Mouse (Mus musculus) retina, adult 2 months (tissue): ENCODE measurements around the gene Olfr30.
"Not testable (repeated sequence)": the region's sequence is repeated elsewhere in the genome, so short reads cannot be mapped to it uniquely, and the experiment has no call there.

Experiments used
- DNase-seq: peaks from one replicate; pipeline ENCODE4 v3.0.0-alpha.2; 2012; ENCODE audit warnings: low read depth, low spot score

Olfr30 gene

DNA sequence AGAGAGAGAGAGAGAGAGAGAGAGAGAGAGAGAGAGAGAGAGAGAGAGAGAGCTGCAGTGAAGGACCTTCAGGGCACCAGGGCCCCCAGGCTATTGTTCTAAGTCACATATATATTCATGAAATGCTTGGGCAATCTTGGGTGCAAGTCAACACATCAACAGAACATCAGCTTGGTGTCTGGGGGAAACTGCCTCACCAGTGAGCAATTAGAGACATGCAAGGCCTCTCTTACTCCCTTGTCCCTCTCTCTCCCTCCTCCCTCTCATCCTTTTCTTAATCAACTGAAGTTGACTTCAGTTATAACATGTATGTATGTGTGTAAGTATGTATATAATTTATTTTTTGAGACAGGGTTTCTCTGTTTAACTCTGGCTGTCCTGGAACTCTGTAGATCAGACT lies at the start of gene Olfr30:
Gene Olfr30, minus strand, starts transcription at position 101 of the 400 bp plus-strand sequence.
- DNase-seq, result no peak

DNA sequence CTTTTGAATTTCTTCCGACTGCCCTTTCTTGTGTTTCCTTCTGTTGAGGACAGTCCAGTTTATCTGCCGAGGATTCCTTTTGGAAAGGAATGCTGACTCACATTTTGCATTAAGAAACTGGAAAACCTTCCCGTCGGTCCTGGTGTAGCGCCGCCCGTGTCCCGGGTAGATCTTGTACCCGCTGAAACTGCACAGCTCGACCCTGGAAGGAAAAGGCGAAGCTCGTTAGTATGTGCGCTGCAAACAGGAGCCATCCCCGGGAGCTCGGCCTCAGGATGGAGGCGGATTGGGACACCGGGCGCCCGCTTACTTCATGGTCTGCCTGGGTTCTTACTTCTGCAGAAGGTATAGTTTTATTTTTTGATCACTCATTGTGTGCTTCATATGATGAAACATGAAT lies 47.0 kb upstream of the Olfr30 start:
- DNase-seq, result not testable (repeated sequence)

DNA sequence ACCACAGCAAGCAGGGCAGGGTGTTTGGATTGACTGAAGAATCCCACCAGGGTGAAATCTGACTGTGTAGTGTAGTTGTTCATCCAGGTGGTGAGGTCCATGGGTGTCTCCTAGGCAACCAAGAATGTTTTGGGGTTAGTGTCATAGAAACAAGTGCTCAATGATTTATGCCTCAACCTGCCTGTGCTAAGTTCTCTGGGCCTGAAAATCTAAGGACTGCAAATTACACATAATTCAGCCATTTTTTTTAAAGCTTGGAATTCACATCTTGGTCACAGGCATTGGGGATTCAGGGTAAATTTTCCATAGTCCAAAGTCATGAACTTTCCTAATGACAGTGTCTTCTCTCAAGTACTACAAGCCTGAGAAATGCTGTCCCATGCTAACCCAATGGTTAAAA lies 40.4 kb upstream of the Olfr30 start, which contains the start of gene Olfr331:
Gene Olfr331, minus strand, starts transcription at position 101 of the 400 bp plus-strand sequence.
- DNase-seq, result not testable (repeated sequence)

DNA sequence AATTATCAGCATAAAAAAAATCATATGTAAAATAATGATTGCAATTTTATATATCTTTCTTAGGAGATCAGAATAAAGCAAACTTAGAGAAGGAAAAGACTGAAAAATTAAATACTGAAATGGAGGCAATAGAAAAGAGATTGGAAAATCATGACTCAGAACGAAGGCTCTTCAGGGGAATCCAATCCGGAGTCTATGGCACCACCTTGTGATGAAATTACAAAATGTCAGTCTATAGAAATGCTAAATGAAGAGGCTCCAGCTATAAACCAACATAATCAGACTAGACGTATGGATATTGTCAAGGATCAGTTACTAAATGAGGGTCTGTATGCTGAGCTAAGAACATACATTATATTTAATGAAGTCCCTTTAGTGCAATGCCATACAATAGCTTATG lies 37.2 kb upstream of the Olfr30 start:
- DNase-seq, result peak; percentile 1

DNA sequence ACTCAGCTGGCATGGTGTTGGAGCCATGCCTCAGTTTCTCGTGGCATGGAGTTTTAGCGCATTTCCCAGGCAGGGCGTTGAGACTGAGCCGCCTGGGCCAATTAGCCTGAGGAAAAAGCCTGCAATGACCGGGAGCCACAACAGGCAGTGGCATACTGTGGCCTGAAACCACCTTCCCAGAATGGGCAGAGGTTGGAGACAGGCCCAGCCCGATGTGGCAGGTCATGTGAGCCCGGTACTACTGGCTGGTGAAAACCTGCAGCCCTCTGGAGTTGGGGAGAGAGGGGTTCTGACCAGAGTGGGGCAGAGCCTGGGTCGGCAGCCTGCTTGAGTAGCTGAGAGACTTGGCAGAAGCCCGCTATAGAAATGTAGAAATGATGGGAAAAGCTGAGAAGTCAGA lies 36.7 kb upstream of the Olfr30 start:
- no peak for DNase-seq

DNA sequence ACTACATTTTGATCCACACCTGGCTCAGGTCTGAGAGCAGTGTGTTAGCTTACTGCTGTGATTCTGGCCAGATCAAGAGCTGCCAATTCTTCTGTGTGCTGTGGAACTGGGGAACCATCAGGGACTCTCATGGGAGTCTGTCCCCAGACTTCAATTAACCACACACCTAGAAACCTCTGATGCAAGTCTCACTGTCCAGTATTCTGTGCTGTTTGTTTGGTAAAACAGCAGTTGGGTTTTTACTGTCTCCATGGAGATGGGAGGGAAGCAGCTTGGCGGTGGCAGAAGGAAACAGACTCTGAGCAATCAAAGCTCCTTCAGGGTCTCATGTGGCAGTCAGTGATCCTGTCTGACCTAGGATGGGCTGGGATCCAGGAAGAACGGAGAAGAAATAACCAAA lies 30.4 kb upstream of the Olfr30 start, which contains the start of gene Olfr332:
Gene Olfr332, minus strand, starts transcription at position 101 of the 400 bp plus-strand sequence.
- DNase-seq, result no peak

DNA sequence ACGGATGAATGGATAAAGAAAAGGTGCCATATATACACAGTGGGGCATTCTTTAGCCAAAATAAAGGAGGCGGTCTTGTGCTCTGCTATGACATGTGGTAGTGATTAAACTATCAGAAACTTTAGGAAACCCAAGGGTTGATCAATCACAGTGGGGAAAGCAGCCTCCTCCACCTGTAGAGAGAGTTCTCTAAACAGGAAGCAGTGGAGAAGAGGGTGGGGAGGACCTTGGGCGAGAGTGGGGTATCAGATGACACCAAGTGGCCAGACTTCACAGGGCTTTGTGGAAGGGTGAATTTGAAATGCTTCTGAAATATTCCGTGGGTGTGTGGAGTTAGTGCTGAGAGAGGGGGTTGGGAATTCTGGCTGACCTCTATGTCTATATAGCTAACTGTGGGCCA lies 8.5 kb downstream of the Olfr30 start:
- DNase-seq, result no peak

DNA sequence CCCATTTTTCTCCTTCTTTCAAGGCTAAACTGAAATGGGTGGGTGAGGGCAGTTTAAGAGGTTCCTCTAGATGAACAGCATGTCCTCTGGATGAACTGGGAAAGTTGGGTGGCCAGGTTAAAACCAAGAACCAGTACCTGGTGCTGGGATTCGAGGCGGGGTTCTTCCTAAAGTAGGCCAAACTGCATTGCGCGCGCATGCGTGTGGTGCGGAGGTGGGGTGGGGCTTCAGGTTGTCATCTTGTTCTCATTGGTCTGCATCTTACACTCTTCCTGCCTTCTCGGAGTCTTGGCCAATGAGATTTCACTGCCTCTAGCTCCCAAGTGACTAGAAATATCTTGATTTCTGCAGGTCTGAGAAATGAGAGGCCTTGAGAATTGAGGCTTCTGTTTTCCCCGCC lies 9.3 kb downstream of the Olfr30 start, which contains the start of gene Lypd9:
Gene Lypd9, minus strand, starts transcription at position 165 of the 400 bp plus-strand sequence.
- no peak for DNase-seq

DNA sequence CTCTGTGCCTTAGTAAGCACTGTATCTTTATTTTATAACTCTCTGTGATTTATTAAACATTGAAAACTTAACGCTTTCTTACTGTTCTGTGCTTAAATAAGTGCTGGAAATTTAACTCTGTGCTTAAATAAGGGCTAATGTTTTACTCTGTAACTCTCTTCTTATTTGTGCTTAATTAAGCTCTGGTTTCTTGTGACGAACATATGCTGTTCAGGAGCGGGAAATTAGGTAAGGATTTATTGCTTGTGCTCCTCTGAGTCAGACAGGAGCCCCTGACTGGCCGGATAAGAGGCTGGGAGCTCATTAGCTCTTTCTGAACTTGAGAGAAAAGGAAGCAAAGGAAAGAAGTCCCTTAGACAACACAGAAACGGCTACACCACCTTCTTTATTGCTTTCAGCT lies 24.2 kb downstream of the Olfr30 start:
- DNase-seq, result no peak

DNA sequence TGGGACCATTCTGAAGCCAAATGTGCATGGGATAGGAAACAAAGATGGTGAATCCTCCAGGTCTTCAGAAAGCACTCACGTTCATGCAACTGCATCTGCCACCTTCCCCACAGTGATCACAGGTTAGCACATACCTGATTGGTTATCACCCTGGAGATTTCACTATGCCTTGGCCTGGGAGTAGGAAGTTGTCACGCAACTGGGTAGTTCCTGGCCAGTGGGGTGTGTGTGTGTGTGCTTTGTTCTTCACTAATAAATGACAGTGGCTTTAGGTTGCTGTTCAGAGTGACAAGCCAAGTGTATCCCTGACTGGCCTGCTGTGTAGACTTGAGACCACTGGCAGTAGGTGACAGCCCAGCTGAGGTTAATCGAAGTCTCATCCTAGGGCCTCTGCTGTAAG lies 29.8 kb downstream of the Olfr30 start, which contains the start of gene Gm12253:
Gene Gm12253, plus strand, starts transcription at position 301 of the 400 bp plus-strand sequence.
- DNase-seq, result no peak

DNA sequence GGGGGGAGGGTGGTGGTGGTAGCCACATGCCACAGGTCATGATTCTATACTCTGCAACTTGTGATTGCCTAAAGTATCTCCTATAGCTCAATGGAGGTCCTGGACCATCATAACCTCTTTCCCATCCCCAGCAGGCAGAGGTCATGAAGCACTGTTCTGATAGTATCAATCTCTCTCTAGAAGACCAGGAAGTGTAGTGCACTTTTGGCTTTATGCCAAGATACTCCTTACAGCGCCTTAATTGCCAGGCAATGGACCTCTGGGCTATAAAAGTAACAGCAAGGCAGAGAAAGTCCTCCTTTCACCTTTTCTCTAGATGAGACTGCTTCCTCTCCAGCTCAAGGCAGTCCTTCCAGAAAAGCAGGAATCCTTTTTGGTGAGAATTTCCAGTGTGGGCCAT lies 41.3 kb downstream of the Olfr30 start, which contains the start of gene 1810065E05Rik:
Gene 1810065E05Rik, plus strand, starts transcription at position 297 of the 400 bp plus-strand sequence.
- DNase-seq, result no peak

DNA sequence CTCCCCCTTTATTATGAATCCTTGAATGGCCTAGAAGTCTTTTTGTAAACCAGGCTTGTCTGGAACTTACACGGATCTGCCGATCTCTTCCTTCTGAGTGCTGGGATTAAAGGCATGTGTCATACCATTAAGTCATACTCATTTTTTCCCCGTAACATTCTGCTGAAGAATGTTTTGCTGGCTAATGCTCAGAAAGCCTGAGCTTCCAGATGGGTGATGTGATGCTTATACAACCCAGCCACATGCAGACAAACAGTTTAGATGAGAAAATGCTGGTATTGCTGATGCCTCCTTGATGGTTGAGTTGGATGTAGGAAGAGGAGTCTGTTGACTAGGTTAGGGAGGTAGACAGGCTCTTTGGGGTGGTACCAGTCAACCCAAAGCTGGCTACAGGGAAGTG lies 43.7 kb downstream of the Olfr30 start:
- no peak for DNase-seq

DNA sequence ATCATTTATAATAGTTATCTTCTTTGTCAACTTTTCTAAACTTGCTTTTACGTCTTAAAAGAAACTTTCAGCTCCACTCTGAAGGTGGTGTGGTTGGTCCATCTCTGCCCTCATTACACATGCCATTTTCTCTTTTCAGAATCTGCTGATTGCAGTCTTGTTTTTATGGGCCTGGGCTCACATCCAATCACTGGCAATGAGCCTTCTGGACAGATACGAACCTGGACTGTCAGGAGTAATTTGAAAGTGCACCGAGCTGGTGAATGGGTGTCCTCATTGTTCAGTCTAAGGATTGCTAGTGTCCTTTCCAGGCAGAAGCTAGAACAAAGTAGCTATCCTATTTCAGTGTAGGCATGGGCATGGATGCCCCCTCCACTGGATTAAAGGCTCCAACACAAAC lies 54.0 kb downstream of the Olfr30 start:
- DNase-seq, result no peak
